Mouse (Mus musculus) thymus, postnatal 10 days (tissue): ENCODE data around the gene Ocrl.

Experiments used
- DNase-seq, 2 experiments: peaks; one replicate each; pipeline ENCODE4 v3.0.0; 2021; ENCODE audit warnings: low spot score in 2 of 2

Gene Ocrl

GRCm38 (mm10) chrX:47977078-47977477 lies 64.9 kb downstream of the Ocrl start:
- DNase-seq: no peak

- DNase-seq: peak in 1 of 2 experiments; percentile 44
These were observed 72.9 kb downstream of the Ocrl start for GRCm38 (mm10) chrX:47985000-47985619.

GRCm38 (mm10) chrX:47988024-47988423 lies 75.8 kb downstream of the Ocrl start:
- no peak for DNase-seq

- peak; percentile 37 to 66 for DNase-seq
These were observed 80.4 kb downstream of the Ocrl start for GRCm38 (mm10) chrX:47992606-47993005.

- DNase-seq: no peak
These were observed 86.2 kb downstream of the Ocrl start for GRCm38 (mm10) chrX:47998412-47998811.

- no peak for DNase-seq
These were observed 89.0 kb downstream of the Ocrl start for GRCm38 (mm10) chrX:48001151-48001550.

GRCm38 (mm10) chrX:48004786-48005185 lies 92.6 kb downstream of the Ocrl start:
- no peak for DNase-seq

GRCm38 (mm10) chrX:48006062-48006461 lies 93.9 kb downstream of the Ocrl start:
- DNase-seq: no peak

- DNase-seq: no peak
These were observed 99.5 kb downstream of the Ocrl start for GRCm38 (mm10) chrX:48011656-48012055.
